Mouse (Mus musculus): ENCODE measurements around the gene Serpinb6b.

DNA sequence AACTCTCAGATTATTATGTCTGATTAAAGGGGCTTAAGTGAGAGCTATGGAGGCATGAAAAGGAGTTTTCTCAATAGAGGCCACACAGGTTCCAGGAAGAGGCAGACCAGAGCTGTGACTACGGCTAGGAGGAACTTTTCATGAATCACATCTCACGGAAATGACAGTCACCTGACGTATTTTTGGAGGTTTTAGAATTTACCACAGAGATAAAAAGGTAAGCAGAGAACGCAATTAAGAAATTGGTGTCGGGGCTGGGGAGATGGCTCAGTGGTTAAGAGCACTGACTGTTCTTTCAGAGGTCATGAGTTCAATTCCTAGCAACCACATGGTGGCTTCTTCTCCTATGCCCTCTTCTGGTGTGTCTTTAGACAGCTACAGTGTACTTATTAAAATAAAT is 36.3 kb downstream of the Serpinb6b start:
- TF ChIP-seq CTCF (IDR thresholded peaks at IDR 0.05; ENCODE audit: low read depth, low read length) (no peak), POLR2A (IDR thresholded peaks at IDR 0.05; ENCODE audit: borderline replicate concordance, low read depth, low read length) (no peak)
